Mouse (Mus musculus): ENCODE measurements around the gene Nrxn2. TPM values are rescaled to one million over a fixed set of nuclear protein-coding genes. Genes with fewer than 3 reads are reported as not detected.

Nrxn2 gene
- polyA plus RNA-seq, 1 experiment from 2014 or later, result 1.4 TPM

GRCm38 (mm10) chr19:6525023-6525422 lies 106.5 kb downstream of the Nrxn2 start:
- H3K27ac ChIP-seq (ENCODE audit: low read depth, low read length), result no peak overlapping the region
- peaks cover 15% of the 10 kb centered on the region for H3K27me3 ChIP-seq (replicated peaks; ENCODE audit: control insufficient read depth, insufficient read depth, low read length)
- ATAC-seq, result no peak
- WGBS, result 75% methylated on average over 4 of the region's 4 CpGs
- H3K4me1 ChIP-seq (replicated peaks; ENCODE audit: control insufficient read depth, insufficient read depth, low read length), result no peaks in the 10 kb centered on the region
- H3K4me3 ChIP-seq (ENCODE audit: low read depth, low read length), result no peak overlapping the region
- TF ChIP-seq CTCF (IDR thresholded peaks at IDR 0.05; ENCODE audit: low read depth), result no peak
- no peak overlapping the region for H3K9ac ChIP-seq (ENCODE audit: low read depth, low read length)
- no peak overlapping the region for H3K4me2 ChIP-seq (replicated peaks; ENCODE audit: low read depth)
- H3K36me3 ChIP-seq (ENCODE audit: control insufficient read depth, insufficient read depth), result no peaks in the 10 kb centered on the region
- H3K9me3 ChIP-seq (ENCODE audit: control insufficient read depth), result no peaks in the 10 kb centered on the region

- 83% methylated on average over 9 of the region's 9 CpGs for WGBS
- H3K9me3 ChIP-seq (ENCODE audit: control insufficient read depth), result no peaks in the 10 kb centered on the region
- no peak overlapping the region for H3K27ac ChIP-seq (ENCODE audit: low read depth, low read length)
- H3K4me1 ChIP-seq (replicated peaks; ENCODE audit: control insufficient read depth, insufficient read depth, low read length), result no peaks in the 10 kb centered on the region
- H3K4me3 ChIP-seq (ENCODE audit: low read depth, low read length), result no peak overlapping the region
- no peak for ATAC-seq
- H3K27me3 ChIP-seq (replicated peaks; ENCODE audit: control insufficient read depth, insufficient read depth, low read length), result peaks cover 23% of the 10 kb centered on the region
- TF ChIP-seq CTCF (IDR thresholded peaks at IDR 0.05; ENCODE audit: low read depth), result no peak
- no peak overlapping the region for H3K9ac ChIP-seq (ENCODE audit: low read depth, low read length)
- H3K4me2 ChIP-seq (replicated peaks; ENCODE audit: low read depth), result no peak overlapping the region
- H3K36me3 ChIP-seq (ENCODE audit: control insufficient read depth, insufficient read depth), result no peaks in the 10 kb centered on the region
Observed at GRCm38 (mm10) chr19:6526010-6526409, 107.5 kb downstream of the Nrxn2 start.

- H3K4me1 ChIP-seq (replicated peaks; ENCODE audit: control insufficient read depth, insufficient read depth, low read length), result no peaks in the 10 kb centered on the region
- no peak overlapping the region for H3K4me2 ChIP-seq (replicated peaks; ENCODE audit: low read depth)
- H3K36me3 ChIP-seq (ENCODE audit: control insufficient read depth, insufficient read depth), result no peaks in the 10 kb centered on the region
- WGBS, result 92% methylated on average over 3 of the region's 3 CpGs
- ATAC-seq, result no peak
- H3K27me3 ChIP-seq (replicated peaks; ENCODE audit: control insufficient read depth, insufficient read depth, low read length), result peaks cover 36% of the 10 kb centered on the region
- H3K9ac ChIP-seq (ENCODE audit: low read depth, low read length), result no peak overlapping the region
- H3K4me3 ChIP-seq (ENCODE audit: low read depth, low read length), result no peak overlapping the region
- no peak overlapping the region for H3K27ac ChIP-seq (ENCODE audit: low read depth, low read length)
- H3K9me3 ChIP-seq (ENCODE audit: control insufficient read depth), result no peaks in the 10 kb centered on the region
- TF ChIP-seq CTCF (IDR thresholded peaks at IDR 0.05; ENCODE audit: low read depth), result no peak
Observed at GRCm38 (mm10) chr19:6527439-6527838, 108.9 kb downstream of the Nrxn2 start.

- no peak for TF ChIP-seq CTCF (IDR thresholded peaks at IDR 0.05; ENCODE audit: low read depth)
- H3K36me3 ChIP-seq (ENCODE audit: control insufficient read depth, insufficient read depth), result no peaks in the 10 kb centered on the region
- H3K4me3 ChIP-seq (ENCODE audit: low read depth, low read length), result no peak overlapping the region
- no peak overlapping the region for H3K27ac ChIP-seq (ENCODE audit: low read depth, low read length)
- H3K9ac ChIP-seq (ENCODE audit: low read depth, low read length), result no peak overlapping the region
- 80% methylated on average over 17 of the region's 17 CpGs for WGBS
- peaks cover 42% of the 10 kb centered on the region for H3K27me3 ChIP-seq (replicated peaks; ENCODE audit: control insufficient read depth, insufficient read depth, low read length)
- no peak for ATAC-seq
- no peaks in the 10 kb centered on the region for H3K9me3 ChIP-seq (ENCODE audit: control insufficient read depth)
- no peak overlapping the region for H3K4me2 ChIP-seq (replicated peaks; ENCODE audit: low read depth)
- no peaks in the 10 kb centered on the region for H3K4me1 ChIP-seq (replicated peaks; ENCODE audit: control insufficient read depth, insufficient read depth, low read length)
Observed at GRCm38 (mm10) chr19:6527839-6528531, 109.5 kb downstream of the Nrxn2 start.

GRCm38 (mm10) chr19:6529265-6529985 lies 110.9 kb downstream of the Nrxn2 start:
- H3K4me1 ChIP-seq (replicated peaks; ENCODE audit: control insufficient read depth, insufficient read depth, low read length), result no peaks in the 10 kb centered on the region
- no peak overlapping the region for H3K9ac ChIP-seq (ENCODE audit: low read depth, low read length)
- H3K4me3 ChIP-seq (ENCODE audit: low read depth, low read length), result no peak overlapping the region
- TF ChIP-seq CTCF (IDR thresholded peaks at IDR 0.05; ENCODE audit: low read depth), result no peak
- ATAC-seq, result no peak
- H3K36me3 ChIP-seq (ENCODE audit: control insufficient read depth, insufficient read depth), result no peaks in the 10 kb centered on the region
- no peaks in the 10 kb centered on the region for H3K9me3 ChIP-seq (ENCODE audit: control insufficient read depth)
- no peak overlapping the region for H3K27ac ChIP-seq (ENCODE audit: low read depth, low read length)
- whole genome bisulfite sequencing, result 68% methylated on average over 14 of the region's 14 CpGs
- H3K27me3 ChIP-seq (replicated peaks; ENCODE audit: control insufficient read depth, insufficient read depth, low read length), result peaks cover 49% of the 10 kb centered on the region
- no peak overlapping the region for H3K4me2 ChIP-seq (replicated peaks; ENCODE audit: low read depth)

GRCm38 (mm10) chr19:6530359-6530758 lies 111.8 kb downstream of the Nrxn2 start:
- TF ChIP-seq CTCF (IDR thresholded peaks at IDR 0.05; ENCODE audit: low read depth), result no peak
- no peak overlapping the region for H3K9ac ChIP-seq (ENCODE audit: low read depth, low read length)
- H3K27me3 ChIP-seq (replicated peaks; ENCODE audit: control insufficient read depth, insufficient read depth, low read length), result peaks cover 52% of the 10 kb centered on the region
- H3K27ac ChIP-seq (ENCODE audit: low read depth, low read length), result no peak overlapping the region
- no peaks in the 10 kb centered on the region for H3K4me1 ChIP-seq (replicated peaks; ENCODE audit: control insufficient read depth, insufficient read depth, low read length)
- ATAC-seq, result no peak
- no peak overlapping the region for H3K4me2 ChIP-seq (replicated peaks; ENCODE audit: low read depth)
- no peaks in the 10 kb centered on the region for H3K36me3 ChIP-seq (ENCODE audit: control insufficient read depth, insufficient read depth)
- 39% methylated on average over 13 of the region's 13 CpGs for WGBS
- no peaks in the 10 kb centered on the region for H3K9me3 ChIP-seq (ENCODE audit: control insufficient read depth)
- H3K4me3 ChIP-seq (ENCODE audit: low read depth, low read length), result no peak overlapping the region

All from intestine, postnatal 0 days (tissue).